Mouse (Mus musculus): ENCODE measurements around the gene 4931406P16Rik.
"Not testable (repeated sequence)": the region's sequence is repeated elsewhere in the genome, so short reads cannot be mapped to it uniquely, and the experiment has no call there.

Gene 4931406P16Rik

DNA sequence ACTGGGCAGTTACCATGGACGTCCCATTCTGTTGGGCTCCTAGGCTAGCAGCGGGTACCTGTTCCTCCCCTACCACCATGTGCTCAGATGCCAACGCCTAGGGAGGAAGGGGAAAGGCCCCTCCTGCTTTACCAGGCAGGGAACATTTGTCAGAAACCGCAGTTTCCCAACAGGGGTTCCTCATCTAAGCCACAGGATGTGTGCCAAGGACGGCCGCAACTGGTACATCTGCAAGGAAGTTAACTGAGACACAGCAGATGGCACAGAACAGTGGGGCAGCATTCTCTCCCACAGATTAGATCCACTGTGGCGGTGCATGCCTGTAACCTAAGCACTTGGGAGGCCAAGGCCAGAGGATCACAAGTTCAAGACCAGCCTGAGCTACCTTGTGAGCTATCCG lies 98.7 kb downstream of the 4931406P16Rik start:
- no peak for DNase-seq (ENCODE audit: low read depth, low spot score)

- no peak for DNase-seq (ENCODE audit: low read depth, low spot score)
Measured at GRCm38 (mm10) chr7:34213281-34213680, 100.1 kb downstream of the 4931406P16Rik start.

DNA sequence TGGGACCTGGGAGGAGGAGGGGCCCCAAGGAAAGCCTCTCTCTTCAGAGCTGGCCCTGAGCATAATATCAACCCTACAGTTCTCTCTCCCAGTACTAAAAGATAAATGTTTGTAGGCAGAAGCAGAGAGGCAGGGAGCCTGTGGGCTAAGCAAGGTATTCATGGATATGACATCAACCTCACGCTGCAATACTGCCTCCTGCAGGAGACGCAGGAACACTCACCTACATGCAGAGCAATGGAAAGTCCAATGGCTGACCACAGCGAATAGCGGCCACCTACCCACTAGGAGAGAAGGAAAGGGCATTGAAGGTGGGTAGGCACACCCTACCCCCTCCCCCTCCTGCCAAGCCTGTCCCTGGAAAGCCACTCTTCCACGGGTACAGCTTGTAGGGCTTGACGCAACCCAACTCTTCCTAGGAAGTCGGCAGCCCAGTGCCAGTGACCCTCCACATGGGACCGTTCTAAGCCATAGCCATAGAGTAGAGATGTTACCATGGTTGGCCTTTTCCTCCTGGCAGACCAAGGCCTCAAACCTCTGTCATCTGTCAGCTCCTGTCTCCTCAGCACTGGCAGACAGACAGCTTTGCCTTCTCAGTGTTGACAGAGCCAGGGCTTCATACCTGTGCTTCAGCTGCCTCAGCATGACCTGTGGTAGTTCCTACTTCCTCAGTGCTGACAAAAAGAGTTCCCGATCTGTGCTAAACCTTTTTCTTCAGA lies 105.2 kb downstream of the 4931406P16Rik start:
- no peak for DNase-seq (ENCODE audit: low read depth, low spot score)

DNA sequence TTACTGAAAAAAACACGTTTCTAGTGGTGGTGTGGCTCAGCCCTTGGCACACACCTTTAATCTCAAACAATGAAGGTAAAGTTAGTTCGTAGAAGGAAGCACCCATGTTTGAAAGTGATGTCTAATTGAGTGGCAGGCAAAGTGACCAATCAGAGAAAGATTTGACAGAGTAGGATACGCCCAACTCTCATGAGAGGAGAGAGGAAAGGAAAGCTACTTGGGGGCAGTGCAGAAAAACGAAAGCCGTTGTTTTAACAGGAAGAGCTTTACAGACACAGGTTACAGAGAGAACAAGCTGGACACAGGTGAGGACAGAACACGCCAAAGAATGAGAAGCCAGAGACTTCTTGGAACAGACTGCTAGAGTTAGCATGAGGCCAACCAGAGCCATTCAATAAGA lies 107.0 kb downstream of the 4931406P16Rik start:
- no peak for DNase-seq (ENCODE audit: low read depth, low spot score)

DNA sequence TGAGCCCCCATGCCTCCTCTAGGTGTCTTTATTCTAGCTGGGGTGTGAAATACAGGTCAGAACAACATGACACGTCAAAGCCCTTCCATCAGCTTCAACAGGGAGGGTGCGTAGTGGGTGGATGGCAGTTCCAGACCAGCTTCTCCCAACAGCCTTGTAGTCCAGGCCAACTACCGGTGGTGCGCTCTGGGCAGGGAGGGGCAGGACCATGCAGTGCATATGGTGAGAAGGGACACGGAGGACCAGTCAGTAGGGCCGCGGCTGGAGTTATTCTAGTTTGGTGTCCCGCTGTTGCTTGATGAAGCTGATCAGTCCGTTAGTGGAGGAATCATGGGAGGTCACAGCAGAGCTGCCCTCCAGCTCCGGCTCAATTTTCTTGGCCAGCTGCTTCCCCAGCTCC lies 111.2 kb downstream of the 4931406P16Rik start:
- not testable (repeated sequence) for DNase-seq (ENCODE audit: low read depth, low spot score)

- DNase-seq (ENCODE audit: low read depth, low spot score), result no peak
Measured at GRCm38 (mm10) chr7:34200829-34201228, 112.5 kb downstream of the 4931406P16Rik start.

DNA sequence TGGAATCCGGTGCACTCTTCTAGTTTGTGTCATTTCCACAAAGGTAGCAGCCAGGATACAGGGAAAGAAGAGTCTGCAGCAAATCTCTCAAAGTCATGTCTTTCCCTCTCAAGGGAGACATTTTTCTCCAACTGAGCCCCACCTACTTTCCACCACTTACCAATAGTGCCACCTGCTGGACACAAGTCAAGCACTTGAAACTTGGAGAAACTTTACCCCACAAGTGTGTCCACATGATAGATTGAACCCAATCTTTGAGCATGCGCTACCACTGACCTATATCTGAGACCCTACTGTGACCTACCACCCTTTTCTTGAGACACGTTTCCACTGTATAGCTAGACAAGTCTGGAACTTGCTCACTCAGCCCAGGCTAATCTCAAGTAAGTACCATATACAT lies 115.0 kb downstream of the 4931406P16Rik start:
- peak; percentile 69 for DNase-seq (ENCODE audit: low read depth, low spot score)

GRCm38 (mm10) chr7:34196132-34197128 lies 116.9 kb downstream of the 4931406P16Rik start, which contains the start of gene Pdcd2l:
Pdcd2l (minus strand) TSS chr7:34196661.
- peak; percentile 91 for DNase-seq (ENCODE audit: low read depth, low spot score)

DNA sequence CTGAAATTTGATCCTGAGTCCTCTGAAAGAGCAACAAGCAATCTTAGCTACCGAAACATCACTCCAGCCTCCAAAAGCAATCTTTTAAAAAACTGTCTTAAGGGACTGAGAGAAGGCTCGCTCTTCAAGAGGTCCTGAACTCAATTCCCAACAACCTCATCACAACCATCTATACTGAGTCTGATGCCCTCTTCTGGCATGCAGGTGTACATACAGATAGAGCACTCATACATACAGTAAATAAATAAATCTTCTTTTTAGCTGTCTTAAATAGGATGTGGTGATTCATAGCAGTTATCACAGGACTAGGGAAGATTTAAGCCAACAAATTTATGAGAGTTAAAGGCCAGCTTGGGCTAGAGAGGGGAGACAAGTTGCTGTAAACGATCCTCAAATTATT lies 117.7 kb downstream of the 4931406P16Rik start:
- no peak for DNase-seq (ENCODE audit: low read depth, low spot score)

DNA sequence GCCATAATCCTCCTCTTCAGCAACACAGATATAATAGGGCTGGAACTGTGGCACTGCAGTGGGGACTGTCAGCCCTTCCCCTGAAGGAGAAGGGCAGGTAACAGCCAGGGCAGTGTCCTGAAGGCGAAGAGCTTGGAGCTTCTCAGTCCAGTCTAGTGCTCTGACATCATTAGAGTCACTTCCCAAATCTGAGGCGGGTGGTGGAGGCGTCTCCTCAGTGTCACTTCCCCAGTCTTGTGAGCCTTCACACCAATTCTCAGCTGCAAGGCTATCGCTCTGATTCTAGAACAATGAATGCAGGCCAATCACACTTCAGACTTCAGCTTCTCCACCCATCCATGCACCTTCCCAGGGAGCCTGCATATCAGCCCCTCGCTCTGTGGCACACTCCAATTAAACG lies 120.5 kb downstream of the 4931406P16Rik start:
- no peak for DNase-seq (ENCODE audit: low read depth, low spot score)

DNA sequence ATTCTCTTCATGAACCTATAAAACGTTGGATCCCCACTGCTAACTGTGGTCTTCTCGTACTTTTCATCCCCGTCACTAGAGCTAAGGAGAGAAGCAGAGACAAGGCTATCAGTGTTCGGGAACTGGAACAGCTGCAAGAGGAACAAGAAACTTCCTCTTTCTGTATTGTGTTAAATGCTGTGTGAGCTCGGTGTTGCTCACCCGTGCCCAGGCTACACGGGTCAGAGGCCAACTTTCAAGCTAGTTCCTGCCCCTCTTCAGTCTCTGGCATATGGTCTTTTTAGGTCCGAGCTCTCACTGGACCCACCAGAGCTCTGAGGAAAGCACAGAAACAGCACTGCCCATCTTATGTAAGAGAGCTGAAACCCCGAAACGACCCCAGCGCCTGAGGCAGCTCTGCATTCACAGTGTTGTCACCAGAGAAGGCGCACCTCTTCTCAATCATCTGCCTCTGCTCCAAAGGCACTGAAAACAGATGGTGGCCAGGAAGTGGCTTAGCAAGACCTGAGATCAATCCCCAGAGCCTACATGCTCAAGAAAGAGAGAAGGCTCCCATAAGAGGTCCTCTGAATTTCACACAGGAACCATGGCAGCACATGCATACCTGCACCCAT lies 123.9 kb downstream of the 4931406P16Rik start:
- no peak for DNase-seq (ENCODE audit: low read depth, low spot score)

Measured in CD4-positive helper T cell, adult 2 months (primary cell).